Mouse (Mus musculus) heart, postnatal 25 days (tissue): ENCODE data around the gene Prss42. TPM values are rescaled to one million over a fixed set of nuclear protein-coding genes. Genes with fewer than 3 reads are reported as not detected.

Experiments used
- DNase-seq: peaks from one replicate; pipeline ENCODE4 v3.0.0; 2022; ENCODE audit warnings: low spot score
- intact Hi-C: fragments of 180-260 bp; cut with DNase I; formaldehyde crosslinking; loops from one replicate; pipeline ENCODE4 v1.15.1; 2025
- total RNA-seq, 2 experiments: library from RNA; stranded (reverse); gene quantifications; 2 replicates each; pipeline ENCODE4 v1.2.3; 2021

Prss42 gene
- not detected for total RNA-seq

GRCm38 (mm10) chr9:110797866-110798265, at the start of gene Prss42:
TSS of gene Prss42 (plus strand) at chr9:110798166.
- intact Hi-C loops, result no loop called here

GRCm38 (mm10) chr9:110748451-110748850, 49.5 kb upstream of the Prss42 start:
- intact Hi-C loops, result no loop called here
- DNase-seq, result no peak

More at GRCm38 (mm10) chr9:110797866-110798265, at the start of gene Prss42:
- DNase-seq, result no peak

- DNase-seq, result no peak
Observed at GRCm38 (mm10) chr9:110750404-110751187, 47.4 kb upstream of the Prss42 start.

GRCm38 (mm10) chr9:110751412-110751811, 46.6 kb upstream of the Prss42 start:
- DNase-seq, result no peak
- intact Hi-C loops, result no loop called here

More at GRCm38 (mm10) chr9:110750404-110751187, 47.4 kb upstream of the Prss42 start:
- intact Hi-C loops, result no loop called here

- intact Hi-C loops, result no loop called here
- no peak for DNase-seq
Observed at GRCm38 (mm10) chr9:110752917-110753435, 45.0 kb upstream of the Prss42 start.

GRCm38 (mm10) chr9:110753773-110754172, 44.2 kb upstream of the Prss42 start:
- intact Hi-C loops, result no loop called here
- no peak for DNase-seq

GRCm38 (mm10) chr9:110757816-110758215, 40.1 kb upstream of the Prss42 start:
- intact Hi-C loops, result no loop called here
- DNase-seq, result no peak

- intact Hi-C loops, result loop anchor here (1.0 kb wide), 1 partner anchor 41 kb away; no protein-coding TSS in a partner anchor
- peak; percentile 77 for DNase-seq
Observed at GRCm38 (mm10) chr9:110758605-110759004, 39.4 kb upstream of the Prss42 start.

GRCm38 (mm10) chr9:110759265-110759664, 38.7 kb upstream of the Prss42 start:
- intact Hi-C loops, result loop anchor here (1.0 kb wide), 1 partner anchor 42 kb away; no protein-coding TSS in a partner anchor
- DNase-seq, result no peak

- no peak for DNase-seq
- intact Hi-C loops, result no loop called here
Observed at GRCm38 (mm10) chr9:110760886-110761285, 37.1 kb upstream of the Prss42 start.

- intact Hi-C loops, result no loop called here
- DNase-seq, result no peak
Observed at GRCm38 (mm10) chr9:110762763-110763162, 35.2 kb upstream of the Prss42 start.

GRCm38 (mm10) chr9:110763405-110763804, 34.6 kb upstream of the Prss42 start:
- intact Hi-C loops, result no loop called here
- DNase-seq, result peak; percentile 29

- no peak for DNase-seq
- intact Hi-C loops, result no loop called here
Observed at GRCm38 (mm10) chr9:110772336-110772735, 25.6 kb upstream of the Prss42 start.

GRCm38 (mm10) chr9:110774403-110775268, 23.3 kb upstream of the Prss42 start:
- intact Hi-C loops, result loop anchor here (5.0 kb wide), 1 partner anchor 42 kb away; no protein-coding TSS in a partner anchor
- DNase-seq, result no peak

- intact Hi-C loops, result loop anchor here (5.0 kb wide), 1 partner anchor 43 kb away; no protein-coding TSS in a partner anchor
- no peak for DNase-seq
Observed at GRCm38 (mm10) chr9:110775269-110776022, 22.5 kb upstream of the Prss42 start.

- intact Hi-C loops, result loop anchor here (5.0 kb wide), 1 partner anchor 46 kb away; no protein-coding TSS in a partner anchor
- no peak for DNase-seq
Observed at GRCm38 (mm10) chr9:110778100-110778499, 19.9 kb upstream of the Prss42 start.

GRCm38 (mm10) chr9:110778559-110778958, 19.4 kb upstream of the Prss42 start:
- no peak for DNase-seq
- intact Hi-C loops, result loop anchor here (5.0 kb wide), 1 partner anchor 46 kb away; no protein-coding TSS in a partner anchor

GRCm38 (mm10) chr9:110779242-110779913, 18.6 kb upstream of the Prss42 start:
- intact Hi-C loops, result loop anchor here (5.0 kb wide), 1 partner anchor 47 kb away; no protein-coding TSS in a partner anchor
- no peak for DNase-seq

GRCm38 (mm10) chr9:110781256-110781721, 16.7 kb upstream of the Prss42 start:
- intact Hi-C loops, result loop anchor here (1.0 to 10.0 kb wide), 4 partner anchors 65 to 336 kb away; no protein-coding TSS in a partner anchor
- DNase-seq, result peak; percentile 87
